Mouse (Mus musculus) urinary bladder, postnatal 10 days (tissue): Measurements from ENCODE around the gene Ifi27l2a.

ENCODE experiments used
- DNase-seq: peaks from one replicate; pipeline ENCODE4 v3.0.0; 2022; ENCODE audit warnings: low spot score

The Ifi27l2a gene

DNA sequence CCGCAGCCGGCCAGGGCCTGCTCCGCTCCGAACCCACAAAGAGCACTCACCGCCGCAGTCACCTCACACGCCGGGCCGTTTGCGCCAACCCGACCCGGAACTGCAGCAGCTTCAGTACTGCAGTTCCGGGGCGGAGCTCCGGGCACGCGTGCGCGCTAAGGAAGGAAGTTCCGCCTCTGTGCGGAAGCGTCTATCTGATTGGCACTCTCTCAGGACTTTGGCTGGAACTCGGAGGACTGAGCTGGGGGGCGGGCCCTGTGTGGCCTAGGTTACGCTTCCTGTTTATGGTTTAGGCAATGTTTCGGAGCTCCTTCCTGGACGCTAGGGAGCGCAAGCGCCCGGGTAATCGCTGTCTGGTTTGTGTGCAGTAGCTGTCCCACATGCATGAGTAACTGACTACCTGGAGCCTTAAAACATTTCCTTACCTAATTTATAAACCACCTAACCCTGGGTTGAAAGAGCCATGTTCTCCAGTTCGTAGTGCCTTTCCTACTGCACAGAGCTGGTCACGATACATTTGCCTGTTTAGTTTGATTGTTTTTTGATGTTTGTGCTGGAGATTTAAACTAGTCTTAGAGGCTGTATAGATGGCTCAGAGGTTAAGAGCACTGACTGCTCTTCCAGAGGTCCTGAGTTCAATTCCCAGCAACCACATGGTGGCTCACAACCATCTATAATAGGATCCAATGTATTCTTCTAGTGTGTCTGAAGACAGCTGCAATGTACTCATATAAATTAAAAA lies 17.6 kb downstream of the Ifi27l2a start, which contains the start of gene Ddx24:
TSS of gene Ddx24 (minus strand) at position 102 of the 742 bp plus-strand sequence.
- peak; percentile 82 for DNase-seq

DNA sequence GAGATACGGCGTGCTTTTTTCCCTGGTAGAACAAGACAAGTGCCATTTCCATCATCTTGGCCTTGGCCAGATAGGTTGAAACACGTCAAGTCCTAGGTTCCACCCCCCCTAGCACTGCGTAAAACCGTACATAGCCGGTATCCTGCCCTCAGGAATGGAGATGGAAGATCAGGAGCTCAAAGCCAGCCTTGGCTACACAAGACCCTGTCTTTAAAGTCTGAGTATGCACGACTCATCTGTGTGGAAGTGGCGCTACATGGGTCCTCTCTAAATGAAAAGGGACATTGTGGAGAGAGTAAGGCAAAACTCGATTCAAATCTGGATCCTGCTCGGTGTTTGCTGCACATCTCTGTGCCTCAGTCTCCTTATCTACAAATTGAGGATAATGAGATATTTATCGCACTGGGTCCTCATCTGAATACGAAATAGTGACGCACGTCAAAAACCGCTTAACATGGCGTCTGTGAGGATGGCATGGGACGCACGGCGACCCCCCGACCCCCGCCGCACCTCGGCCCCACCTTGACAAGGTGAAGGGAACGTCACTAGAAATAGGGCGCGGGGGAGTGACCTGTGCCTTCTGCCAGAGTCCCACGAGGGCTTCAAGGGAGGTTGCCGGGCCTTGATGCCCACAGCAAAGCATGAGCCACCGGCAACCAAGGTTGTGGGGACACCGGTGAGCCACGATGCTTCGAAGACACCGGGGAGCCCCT lies 18.3 kb downstream of the Ifi27l2a start:
- DNase-seq = no peak

DNA sequence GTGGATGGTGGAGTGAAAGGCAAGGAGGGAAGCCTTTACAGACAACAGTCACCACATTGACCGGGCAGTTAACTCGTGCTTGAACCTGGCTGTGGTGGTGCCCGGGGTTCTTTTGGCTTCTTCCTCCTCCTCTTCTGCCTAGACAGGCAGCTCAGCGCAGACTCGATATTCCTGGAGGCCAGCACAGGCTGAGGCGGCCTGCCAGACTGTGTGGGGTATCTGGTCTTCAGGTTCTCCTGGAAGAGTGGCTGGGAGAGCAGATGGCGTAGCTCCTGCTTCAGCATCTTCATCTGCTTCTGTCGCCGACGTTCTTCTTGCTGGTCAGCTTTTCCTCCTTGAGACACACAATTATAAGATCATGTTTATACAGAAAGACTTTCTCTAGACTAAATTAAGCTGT lies 35.3 kb downstream of the Ifi27l2a start:
- DNase-seq = no peak

DNA sequence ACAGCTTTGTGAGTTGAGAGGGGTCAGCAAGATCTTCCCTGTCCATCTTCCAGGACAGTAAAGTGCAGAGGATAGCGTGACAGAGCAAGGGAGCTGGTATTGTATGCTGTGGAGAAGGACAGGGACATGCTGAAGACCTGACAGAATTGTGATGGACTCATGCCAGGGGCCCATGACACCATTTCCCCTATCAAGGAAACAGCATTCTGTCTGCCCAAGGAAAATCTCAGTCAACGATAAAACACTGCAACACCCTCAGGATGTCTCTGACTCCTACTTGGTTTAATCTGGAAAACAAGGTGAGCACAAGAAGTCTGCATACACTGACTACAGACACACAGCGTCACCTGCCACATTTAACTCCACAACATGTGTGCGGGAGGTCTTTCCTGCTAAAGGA lies 35.8 kb downstream of the Ifi27l2a start, which contains the start of gene 9330161L09Rik:
TSS of gene 9330161L09Rik (minus strand) at position 101 of the 400 bp plus-strand sequence.
- no peak for DNase-seq

DNA sequence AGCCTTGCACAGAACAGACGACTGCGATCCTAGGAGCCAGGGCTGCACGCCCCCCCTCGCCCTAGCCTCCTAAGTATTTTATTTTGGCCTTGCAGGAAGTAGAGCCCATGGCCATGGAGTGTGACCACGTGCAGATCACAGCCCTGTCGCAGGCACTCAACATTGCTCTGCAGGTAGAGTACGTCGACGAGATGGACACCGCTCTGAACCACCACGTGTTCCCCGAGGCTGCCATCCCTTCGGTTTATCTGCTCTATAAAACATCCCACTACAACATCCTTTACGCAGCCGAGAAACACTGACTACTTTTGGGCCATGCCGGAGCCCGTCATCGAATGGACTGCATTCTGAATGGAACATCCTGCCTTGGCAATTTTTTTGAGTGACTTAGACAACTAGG lies 39.3 kb downstream of the Ifi27l2a start:
- DNase-seq = no peak

DNA sequence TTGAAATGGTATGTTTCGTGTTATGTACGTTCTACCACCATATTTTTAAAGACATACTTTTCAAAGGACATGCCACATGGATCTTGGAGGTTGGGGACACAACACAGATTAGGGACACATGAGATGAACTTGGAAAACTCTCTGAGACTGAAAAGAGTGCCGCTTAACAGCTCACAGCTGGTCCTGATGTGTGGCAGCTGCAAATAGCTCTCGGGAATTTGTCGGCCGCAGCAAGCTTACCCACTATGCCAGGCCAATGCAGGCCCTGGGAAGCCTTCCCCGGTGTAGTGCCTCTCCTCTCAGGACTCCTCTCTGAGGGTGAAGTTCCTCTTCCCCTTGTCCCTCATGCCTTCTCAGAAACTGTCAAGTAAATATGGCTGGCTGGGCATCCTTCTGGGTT lies 46.7 kb downstream of the Ifi27l2a start:
- DNase-seq = no peak

DNA sequence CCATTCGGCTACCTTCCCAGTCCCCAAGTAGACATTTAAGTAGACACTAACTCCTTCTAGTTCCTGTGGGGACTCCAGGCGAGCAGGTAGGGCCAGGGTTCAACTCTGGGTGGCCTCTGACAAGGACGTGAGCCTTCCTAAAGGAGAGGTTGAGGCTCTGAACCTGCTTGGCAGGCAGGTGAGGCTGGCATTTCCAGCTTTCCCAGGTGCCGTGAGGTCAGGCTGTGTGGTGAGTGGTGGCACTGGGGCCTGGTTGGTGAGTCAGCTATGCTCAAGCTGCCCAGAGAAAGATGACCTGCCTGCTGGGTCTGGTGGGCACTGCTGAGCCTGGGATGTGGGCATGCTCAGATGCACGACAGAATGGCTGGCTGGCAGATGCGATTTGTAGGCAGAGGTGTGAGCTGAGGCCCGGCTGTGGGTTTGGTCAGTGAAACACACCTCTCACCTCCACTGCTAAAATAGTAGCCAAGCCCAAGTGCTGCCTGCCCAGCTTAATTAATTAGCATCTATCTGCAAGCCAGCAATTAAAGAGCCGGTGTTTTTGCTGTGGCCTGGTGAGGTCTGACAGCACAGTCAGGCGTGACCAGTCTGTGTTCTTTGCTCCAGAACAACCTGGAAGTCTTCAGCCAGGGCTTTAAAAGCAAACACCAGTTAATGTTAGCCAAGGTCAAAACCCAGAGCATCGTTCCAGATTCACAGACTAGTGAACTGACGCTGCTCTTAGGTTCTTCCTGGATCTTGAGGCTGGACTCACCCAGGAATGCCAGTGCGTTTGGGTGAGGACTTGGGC lies 47.8 kb downstream of the Ifi27l2a start:
- no peak for DNase-seq

DNA sequence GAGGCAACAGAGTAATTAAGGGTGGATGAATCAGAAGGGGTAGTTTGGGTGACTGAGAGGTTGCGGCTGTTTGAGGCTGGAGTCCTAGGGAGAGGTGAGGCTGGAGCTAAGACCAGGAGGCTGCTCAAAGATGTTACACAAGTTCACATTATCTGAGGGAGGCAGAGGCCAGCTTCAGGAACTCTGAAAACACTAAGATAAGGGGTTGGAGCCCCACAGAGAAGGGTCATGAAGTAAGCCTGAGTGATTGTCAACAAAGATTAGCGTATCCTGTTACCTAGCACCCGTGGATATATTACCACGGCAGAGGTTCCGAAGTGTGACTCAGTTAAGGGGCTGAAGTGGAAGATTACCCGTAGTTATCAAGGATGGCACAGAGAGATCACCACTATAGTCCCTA lies 50.0 kb downstream of the Ifi27l2a start:
- DNase-seq = no peak
